Mouse (Mus musculus) testis, adult 2 months (tissue): ENCODE measurements around the gene Nhp2.

Experiments
- CTCF ChIP-seq: fragments of 200-500 bp; IDR thresholded peaks from 2 replicates; pipeline ENCODE4 v1.5.1; 2012; ENCODE audit warnings: low read depth, mild to moderate bottlenecking, inconsistent platforms, low read length, moderate library complexity; ENCODE audit not compliant: control insufficient read depth, insufficient read depth, insufficient replicate concordance
- POLR2A ChIP-seq: fragments of 200-500 bp; IDR thresholded peaks from 2 replicates; pipeline ENCODE4 v1.6.1; 2012; ENCODE audit warnings: low read depth, mild to moderate bottlenecking, inconsistent platforms, low read length, moderate library complexity; ENCODE audit not compliant: control insufficient read depth

DNA sequence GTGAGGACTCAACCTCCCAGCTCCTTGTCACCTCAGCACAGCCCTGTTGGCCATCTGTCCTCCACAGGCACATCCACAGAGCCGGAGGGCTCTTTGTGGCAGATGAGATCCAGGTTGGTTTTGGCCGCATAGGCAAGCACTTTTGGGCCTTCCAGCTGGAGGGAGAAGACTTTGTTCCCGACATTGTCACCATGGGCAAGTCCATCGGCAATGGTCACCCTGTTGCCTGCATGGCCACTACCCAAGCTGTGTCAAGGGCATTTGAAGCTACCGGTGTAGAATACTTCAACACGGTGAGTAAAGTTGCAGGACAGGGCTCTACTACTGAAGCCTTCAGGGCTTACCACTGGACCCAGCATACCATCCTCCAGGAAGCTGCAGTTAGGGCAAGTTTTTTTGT lies 25.7 kb upstream of the Nhp2 start:
- TF ChIP-seq CTCF (no peak), POLR2A (no peak)
